In genomic region chr6:97101958-97102702, GRCm38 (mm10) we compare ENCODE assay signal across 10 mouse cellular contexts. TPM values are rescaled to one million over a fixed set of nuclear protein-coding genes. Genes with fewer than 3 reads are reported as not detected.
DNase-seq lines count a peak whose midpoint lies in the region; ATAC-seq and TF ChIP-seq lines count a peak whose summit lies in the region.
"Had no signal": no experiment of that assay in that cellular context is flagged by ENCODE, and none has a peak within 500 bp of the region (broad histone marks: within the 10 kb centered on the region; RNA-seq: fewer than 3 reads in every experiment).

No protein-coding gene starts in this region.

- H3K27me3 ChIP-seq in kidney, embryonic 16.5 days (ENCODE audit: insufficient read depth, low read length) = no peaks in the 10 kb centered on the region
- no peaks in the 10 kb centered on the region for H3K27me3 ChIP-seq in kidney, adult 2 months (replicated peaks; ENCODE audit: control insufficient read depth, insufficient read depth, low read length)
- H3K27me3 ChIP-seq in forebrain, embryonic 13.5 days = peaks cover 3% of the 10 kb centered on the region; the same call in 1 of the 2 replicates

- no peak overlapping the region for H3K9ac ChIP-seq in kidney, embryonic 16.5 days (replicated peaks; ENCODE audit: low read length)
- no peak overlapping the region for H3K9ac ChIP-seq in forebrain, embryonic 13.5 days

- no peak for TF ChIP-seq POLR2A in kidney, adult 2 months (IDR thresholded peaks at IDR 0.05; ENCODE audit: low read depth, low read length)

- no peak overlapping the region for H3K4me3 ChIP-seq in kidney, embryonic 16.5 days (ENCODE audit: low read length)
- no peak overlapping the region for H3K4me3 ChIP-seq in kidney, adult 2 months (ENCODE audit: insufficient read depth, low read depth, low read length)
- H3K4me3 ChIP-seq in forebrain, embryonic 13.5 days = no peak overlapping the region

- H3K27ac ChIP-seq in kidney, embryonic 16.5 days (ENCODE audit: low read length) = no peak overlapping the region
- H3K27ac ChIP-seq in kidney, adult 2 months (ENCODE audit: insufficient read depth, low read depth, low read length) = no peak overlapping the region
- no peak overlapping the region for H3K27ac ChIP-seq in forebrain, embryonic 13.5 days

- 12% methylated on average over 15 of the region's 15 CpGs for WGBS in kidney, embryonic 16.5 days
- 26% methylated on average over 15 of the region's 15 CpGs for WGBS in kidney, adult 2 months
- 3% methylated on average over 15 of the region's 15 CpGs for WGBS in forebrain, embryonic 13.5 days

- no peaks in the 10 kb centered on the region for H3K9me3 ChIP-seq in kidney, embryonic 16.5 days (ENCODE audit: low read length)
- no peaks in the 10 kb centered on the region for H3K9me3 ChIP-seq in forebrain, embryonic 13.5 days (replicated peaks)

- no peak for ATAC-seq in kidney, embryonic 16.5 days (ENCODE audit: low FRiP score, low TSS enrichment)
- ATAC-seq in forebrain, embryonic 13.5 days = no peak
- ATAC-seq in megakaryocyte progenitor cell, adult 5-6 weeks (replicated peaks; ENCODE audit: poor library complexity) = no peak
- ATAC-seq: intestine, postnatal 0 days had no signal

- H3K4me1 ChIP-seq in kidney, embryonic 16.5 days (ENCODE audit: insufficient read depth, low read length) = peaks cover 11% of the 10 kb centered on the region
- no peaks in the 10 kb centered on the region for H3K4me1 ChIP-seq in kidney, adult 2 months (ENCODE audit: control insufficient read depth, insufficient read depth, low read length)
- peaks cover 22% of the 10 kb centered on the region for H3K4me1 ChIP-seq in forebrain, embryonic 13.5 days

- no peak for DNase-seq in kidney, adult 2 months
- DNase-seq in mesoderm, embryonic 11.5 days (ENCODE audit: low read depth, low spot score) = peak; percentile 66
- no peak for DNase-seq in left cerebral cortex, postnatal 10 days (ENCODE audit: extremely low spot score in 1 of 2, low spot score in 2 of 2)
- DNase-seq in thymus, postnatal 14 days = no peak
- DNase-seq: adrenal gland, postnatal 25 days; thymus, adult 2 months had no signal

- H3K4me2 ChIP-seq in kidney, embryonic 16.5 days (replicated peaks; ENCODE audit: low read depth, low read length) = peak overlapping the region; percentile 20
- H3K4me2 ChIP-seq in forebrain, embryonic 13.5 days = peak overlapping the region; percentile 45

- H3K36me3 ChIP-seq in kidney, embryonic 16.5 days (ENCODE audit: insufficient read depth, low read length) = no peaks in the 10 kb centered on the region
- no peaks in the 10 kb centered on the region for H3K36me3 ChIP-seq in kidney, adult 2 months (ENCODE audit: control insufficient read depth, insufficient read depth, low read length)
- H3K36me3 ChIP-seq in forebrain, embryonic 13.5 days (ENCODE audit: poor library complexity, severe bottlenecking) = no peaks in the 10 kb centered on the region

- intact Hi-C loops in left cerebral cortex, postnatal 10 days (cut with DNase I) = no loop called here

- TF ChIP-seq CTCF in kidney, adult 2 months (conservative IDR thresholded peaks at IDR 0.05; ENCODE audit: insufficient read depth, insufficient read length, low read depth, low read length) = no peak

RNA-seq across cellular contexts. Expression of gene Fam19a4, which starts 41.9 kb away (rescaled TPM):
- 0.59 and 0.77 TPM in 2 replicates for polyA plus RNA-seq in kidney, embryonic 16.5 days (2015; fragmentation: Nextera tagmentation; extraction: Ambion mirVana)
- not detected in 2 replicates for polyA plus RNA-seq in kidney, adult 2 months (2012; rRNA removed)
- polyA plus RNA-seq in forebrain, embryonic 13.5 days (2015; fragmentation: Nextera tagmentation; extraction: Ambion mirVana) = 0.52 and 1.1 TPM in 2 replicates
- under 1 TPM; 0.62 to 0.93 TPM for total RNA-seq in left cerebral cortex, postnatal 10 days (2021)
- total RNA-seq in megakaryocyte progenitor cell, adult 5-6 weeks (2015) = not detected in 2 replicates
- 0.33 TPM in 1 of 2 replicates, not detected in the other for total RNA-seq in megakaryocyte progenitor cell, adult 5-6 weeks (2017)

RNA-seq across cellular contexts. Expression of gene Eogt, which starts 46.9 kb away (rescaled TPM):
- polyA plus RNA-seq in kidney, embryonic 16.5 days (2015; fragmentation: Nextera tagmentation; extraction: Ambion mirVana) = 22.9 and 24.5 TPM in 2 replicates
- 12.8 and 13.9 TPM in 2 replicates for polyA plus RNA-seq in kidney, adult 2 months (2012; rRNA removed)
- polyA plus RNA-seq in forebrain, embryonic 13.5 days (2015; fragmentation: Nextera tagmentation; extraction: Ambion mirVana) = 5.6 and 7.2 TPM in 2 replicates
- total RNA-seq in left cerebral cortex, postnatal 10 days (2021) = 10 to 100 TPM; 31.4 to 36.6 TPM
- 2.4 and 2.8 TPM in 2 replicates for total RNA-seq in megakaryocyte progenitor cell, adult 5-6 weeks (2015)
- 3.2 and 3.4 TPM in 2 replicates for total RNA-seq in megakaryocyte progenitor cell, adult 5-6 weeks (2017)
